Mouse (Mus musculus) left cerebral cortex, postnatal 4 days (tissue): ENCODE measurements around the gene Trmt2a. TPM values are rescaled to one million over a fixed set of nuclear protein-coding genes. Genes with fewer than 3 reads are reported as not detected.

Experiments used
- DNase-seq: peaks from one replicate; pipeline ENCODE4 v3.0.0-alpha.2; 2022
- intact Hi-C: fragments of 180-260 bp; cut with DNase I; formaldehyde crosslinking; loops from one replicate; pipeline ENCODE4 v1.15.1; 2025
- total RNA-seq, 2 experiments: library from RNA; stranded (reverse); gene quantifications; 2 replicates each; pipeline ENCODE4 v1.2.3; 2021

Trmt2a gene
- 10 to 100 TPM; 59.3 to 62.3 TPM for total RNA-seq

DNA sequence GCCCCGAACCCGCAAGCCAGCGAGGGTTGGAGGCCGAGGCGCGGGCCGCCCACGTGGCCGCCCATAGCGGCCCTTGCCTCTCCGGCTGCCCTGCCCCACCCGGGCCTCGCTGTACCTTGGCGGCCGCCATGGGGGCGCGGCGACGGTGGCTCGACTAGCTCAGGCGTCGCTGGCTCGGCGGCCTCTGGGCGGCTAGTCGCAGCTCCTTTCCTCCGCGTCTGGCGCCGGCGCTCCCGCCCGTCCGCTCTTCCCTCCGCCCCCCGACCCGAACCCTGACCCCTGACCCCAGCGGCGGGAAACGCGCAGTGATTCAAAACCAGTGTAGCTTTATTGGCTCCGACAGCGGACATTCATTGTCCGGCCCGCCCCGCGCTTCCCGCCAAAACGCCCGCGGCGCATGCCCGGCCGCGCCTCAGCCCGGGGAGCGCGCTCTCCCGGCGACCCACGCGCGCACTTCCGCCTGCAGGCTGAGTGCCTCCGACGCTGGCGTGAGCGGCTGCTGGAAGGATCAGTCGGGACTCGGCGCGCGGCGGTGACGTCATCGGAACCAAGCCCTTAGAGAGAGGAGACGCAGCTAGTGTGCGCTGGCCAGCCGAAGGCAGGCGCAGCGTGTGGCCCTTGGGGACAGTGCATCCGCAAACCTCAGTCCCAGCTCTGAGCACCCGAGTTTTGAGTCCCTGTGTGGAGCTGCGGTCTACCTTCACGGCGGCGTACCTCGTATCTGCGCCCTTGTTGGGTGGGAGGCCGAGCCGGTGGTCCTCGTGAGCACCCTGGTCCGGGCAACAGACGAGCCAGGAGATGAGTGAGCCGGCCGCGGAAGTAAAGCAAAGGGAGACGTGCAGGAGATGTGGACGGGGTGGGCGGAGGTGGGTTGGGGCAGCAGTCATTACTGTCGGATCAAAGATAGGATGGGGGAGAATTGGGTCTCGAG, at the start of gene Trmt2a, which contains the start of gene Ranbp1:
Trmt2a (plus strand) TSS at position 247 of the 931 bp plus-strand sequence.
Ranbp1 (minus strand) TSS at position 300 of the 931 bp plus-strand sequence.
- DNase-seq, result peak; percentile 99
- intact Hi-C loops, result no loop called here

DNA sequence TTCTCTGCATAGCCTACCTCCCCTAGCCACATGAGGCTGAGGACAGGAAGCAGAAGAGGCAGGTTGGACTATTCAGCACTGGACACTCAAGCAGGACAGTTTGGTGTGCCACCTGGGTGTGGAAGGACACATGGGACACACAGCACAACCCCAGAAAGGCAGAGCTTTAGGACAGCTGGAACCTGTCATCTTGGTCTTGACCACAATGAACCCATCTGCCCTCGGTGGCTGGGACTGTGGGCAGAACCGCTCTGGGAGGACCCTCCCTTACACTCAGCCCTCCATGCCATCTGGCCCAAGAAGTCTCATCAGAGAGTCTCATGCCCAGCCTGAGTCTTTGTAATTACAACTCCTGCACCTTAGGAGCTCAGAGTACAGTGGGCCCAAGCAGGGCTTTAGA, 48.4 kb upstream of the Trmt2a start:
- no peak for DNase-seq
- intact Hi-C loops, result no loop called here

- no peak for DNase-seq
- intact Hi-C loops, result no loop called here
Measured at GRCm38 (mm10) chr16:18201620-18202019, 46.9 kb upstream of the Trmt2a start.

- no peak for DNase-seq
- intact Hi-C loops, result no loop called here
Measured at GRCm38 (mm10) chr16:18202061-18202460, 46.4 kb upstream of the Trmt2a start.

DNA sequence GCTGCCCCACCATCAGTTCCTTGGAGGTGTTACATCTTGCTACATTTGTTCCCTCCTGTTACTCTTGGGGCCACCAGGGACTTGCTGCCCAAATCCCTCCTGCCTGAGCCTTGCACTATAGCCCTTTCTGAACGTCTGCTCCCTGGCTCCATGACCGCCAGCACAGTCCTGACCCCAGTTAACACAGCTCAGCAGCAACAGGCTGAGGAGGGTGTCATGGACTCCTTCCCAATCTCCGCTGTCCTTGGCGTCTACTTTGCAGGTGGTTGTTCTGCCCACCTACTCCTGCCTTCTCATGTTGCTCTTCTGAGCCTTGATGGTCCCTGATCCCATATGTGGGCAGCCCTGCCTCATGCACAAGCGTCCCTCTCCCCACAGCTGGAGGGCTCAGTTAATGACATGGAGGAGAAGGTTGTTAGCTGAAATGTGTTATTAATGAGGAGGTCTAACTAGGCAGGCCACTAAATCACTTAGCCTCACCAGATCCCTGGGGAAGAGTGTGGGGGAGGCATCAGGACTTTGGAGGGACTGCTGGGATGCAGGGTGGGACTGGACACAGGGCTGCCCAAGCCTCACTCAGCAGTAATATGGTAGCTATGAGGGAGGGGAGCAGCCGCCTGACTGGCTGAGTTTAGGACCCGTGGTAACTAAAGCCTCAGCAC, 44.9 kb upstream of the Trmt2a start:
- no peak for DNase-seq
- intact Hi-C loops, result no loop called here

DNA sequence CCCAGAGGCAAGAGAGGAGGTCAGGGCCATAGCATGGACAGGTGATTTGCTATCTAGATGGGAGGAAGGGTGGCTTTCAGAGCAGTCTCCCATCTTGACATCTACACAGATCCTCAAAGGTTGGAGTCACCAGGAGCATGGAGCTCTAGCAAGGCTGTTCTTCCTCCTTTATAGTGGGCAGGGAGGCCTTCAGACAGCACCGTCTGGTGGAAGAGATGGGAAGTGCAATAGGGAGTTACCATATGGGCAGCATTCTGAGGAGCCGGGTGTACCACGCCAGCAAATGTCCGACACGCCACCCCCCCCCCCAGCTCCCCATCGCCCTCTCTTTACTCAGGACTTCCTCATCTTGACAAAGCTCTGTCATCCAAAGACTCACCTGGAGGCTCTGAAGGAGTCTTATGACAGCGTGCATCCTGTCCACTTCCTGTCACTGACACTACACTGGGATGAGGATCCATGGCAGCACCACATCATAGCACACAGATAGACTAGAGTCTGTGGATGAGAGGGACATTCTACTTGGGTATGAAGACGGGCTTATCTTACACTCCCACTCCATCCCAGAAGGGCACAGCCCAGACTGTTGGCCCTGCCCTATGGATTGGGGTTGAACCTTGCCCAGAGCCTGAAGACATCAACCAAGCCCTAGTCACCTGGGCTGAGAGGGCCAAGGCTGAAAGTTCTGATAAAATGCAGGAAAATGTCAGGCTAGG, 37.6 kb upstream of the Trmt2a start:
- intact Hi-C loops, result loop anchor here (5.0 to 10.0 kb wide), 4 partner anchors 84 to 286 kb away; partner anchors contain the start of genes Dgcr6, Rtn4r and Slc25a1
- DNase-seq, result peak; percentile 80

GRCm38 (mm10) chr16:18211417-18212171, 36.9 kb upstream of the Trmt2a start:
- DNase-seq, result peak; percentile 98
- intact Hi-C loops, result loop anchor here (5.0 to 10.0 kb wide), 4 partner anchors 84 to 287 kb away; partner anchors contain the start of genes Dgcr6, Rtn4r and Slc25a1

DNA sequence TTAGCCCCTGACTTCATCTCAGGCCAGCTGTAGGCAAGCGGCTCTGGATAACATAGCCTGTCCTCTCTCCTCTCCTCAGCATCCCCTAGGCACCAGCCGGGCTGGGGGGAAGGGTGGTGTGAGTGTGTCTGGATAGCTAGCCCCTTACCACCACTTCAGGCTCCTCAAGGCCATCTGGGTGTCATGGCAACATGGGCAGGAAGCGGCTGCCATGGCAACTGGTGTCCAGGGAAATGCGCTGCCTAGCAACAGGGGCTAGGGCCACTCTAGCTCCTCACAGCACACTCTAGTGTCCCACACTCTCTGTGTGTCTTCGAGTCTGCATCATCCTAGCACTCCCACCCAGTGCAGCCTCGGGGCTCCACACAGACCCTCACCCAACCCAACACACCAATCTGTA, 34.8 kb upstream of the Trmt2a start:
- peak; percentile 91 for DNase-seq
- intact Hi-C loops, result loop anchor here (5.0 to 10.0 kb wide), 4 partner anchors 86 to 289 kb away; partner anchors contain the start of genes Dgcr6, Rtn4r and Slc25a1

GRCm38 (mm10) chr16:18214858-18215257, 33.6 kb upstream of the Trmt2a start:
- intact Hi-C loops, result loop anchor here (5.0 to 10.0 kb wide), 4 partner anchors 88 to 290 kb away; partner anchors contain the start of genes Dgcr6, Rtn4r and Slc25a1
- no peak for DNase-seq

- intact Hi-C loops, result loop anchor here (10.0 kb wide), 1 partner anchor 293 kb away; the partner anchor contains the start of gene Slc25a1
- no peak for DNase-seq
Measured at GRCm38 (mm10) chr16:18217579-18217978, 30.9 kb upstream of the Trmt2a start, which contains the start of gene Ccdc188. Ccdc188 (plus strand) TSS chr16:18217879.

GRCm38 (mm10) chr16:18218580-18218996, 29.9 kb upstream of the Trmt2a start:
- no peak for DNase-seq
- intact Hi-C loops, result loop anchor here (10.0 kb wide), 1 partner anchor 294 kb away; the partner anchor contains the start of gene Slc25a1

- DNase-seq, result no peak
- intact Hi-C loops, result no loop called here
Measured at GRCm38 (mm10) chr16:18220001-18220400, 28.5 kb upstream of the Trmt2a start.

- intact Hi-C loops, result no loop called here
- no peak for DNase-seq
Measured at GRCm38 (mm10) chr16:18220856-18221542, 27.5 kb upstream of the Trmt2a start.

- DNase-seq, result no peak
- intact Hi-C loops, result no loop called here
Measured at GRCm38 (mm10) chr16:18221543-18221898, 27.0 kb upstream of the Trmt2a start.

- DNase-seq, result no peak
- intact Hi-C loops, result no loop called here
Measured at GRCm38 (mm10) chr16:18222188-18222587, 26.3 kb upstream of the Trmt2a start.

DNA sequence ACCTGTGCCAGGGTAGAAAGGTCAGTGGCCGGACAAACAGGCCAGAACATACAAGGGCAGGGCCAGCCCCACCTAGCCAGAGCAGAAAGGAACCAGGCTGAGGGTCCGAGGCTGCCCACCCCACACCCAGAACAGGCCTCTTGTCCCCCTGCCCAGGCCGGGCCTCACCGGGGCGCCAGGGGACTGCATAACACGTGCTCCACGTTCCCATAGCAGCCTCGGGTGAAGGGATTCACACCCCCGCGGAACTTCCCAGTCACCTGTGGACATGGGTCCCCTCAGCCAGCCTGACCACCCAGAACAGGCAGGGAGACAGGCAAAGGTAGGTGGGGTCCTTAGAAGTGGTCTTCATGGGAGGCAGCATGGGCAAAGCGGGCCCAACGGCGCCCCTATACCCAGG, 21.3 kb upstream of the Trmt2a start:
- intact Hi-C loops, result no loop called here
- no peak for DNase-seq

DNA sequence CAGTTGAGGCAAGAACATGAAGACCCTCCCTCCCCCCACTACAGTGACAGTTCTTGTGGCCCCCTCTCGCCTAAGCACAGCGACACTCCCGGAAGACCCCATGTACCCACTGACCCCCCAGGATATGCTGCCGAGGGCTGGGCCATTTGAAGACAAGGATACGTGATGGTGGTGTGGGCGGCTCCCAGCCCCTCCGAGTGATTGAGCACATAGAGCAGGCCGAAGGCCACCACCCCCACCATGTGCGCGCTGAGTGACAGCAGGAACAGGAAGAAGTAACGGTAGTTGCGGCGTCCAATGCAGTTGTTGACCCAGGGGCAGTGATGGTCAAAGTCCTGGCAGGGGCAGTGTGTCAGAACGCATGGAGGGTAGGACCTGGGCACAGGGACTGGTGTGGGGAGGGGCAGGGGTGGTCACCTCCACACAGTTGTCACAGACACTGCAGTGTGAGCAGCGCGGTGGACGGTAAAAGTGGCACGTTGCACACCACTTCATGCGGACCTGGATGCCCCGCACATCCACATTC, 20.5 kb upstream of the Trmt2a start:
- no peak for DNase-seq
- intact Hi-C loops, result no loop called here

DNA sequence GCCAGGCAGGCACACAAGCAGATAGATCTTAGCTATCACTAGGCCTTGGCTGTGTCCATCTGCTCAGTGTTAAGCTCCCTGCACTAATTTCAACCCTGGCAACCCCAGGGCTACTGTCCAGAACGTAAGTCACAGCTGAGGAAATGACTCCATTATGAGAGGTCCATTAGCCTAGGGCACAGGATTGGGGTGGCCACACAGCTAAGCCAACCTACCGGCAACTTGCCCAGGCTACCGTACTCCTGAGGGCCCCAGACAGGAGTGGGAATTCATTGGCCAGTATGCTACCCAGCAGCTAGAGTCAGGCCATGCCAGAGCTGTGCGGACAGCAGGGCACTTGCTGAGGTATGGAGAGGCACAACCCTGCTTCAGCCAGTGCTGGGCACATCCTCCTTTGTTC, 19.6 kb upstream of the Trmt2a start:
- DNase-seq, result peak; percentile 66
- intact Hi-C loops, result no loop called here

DNA sequence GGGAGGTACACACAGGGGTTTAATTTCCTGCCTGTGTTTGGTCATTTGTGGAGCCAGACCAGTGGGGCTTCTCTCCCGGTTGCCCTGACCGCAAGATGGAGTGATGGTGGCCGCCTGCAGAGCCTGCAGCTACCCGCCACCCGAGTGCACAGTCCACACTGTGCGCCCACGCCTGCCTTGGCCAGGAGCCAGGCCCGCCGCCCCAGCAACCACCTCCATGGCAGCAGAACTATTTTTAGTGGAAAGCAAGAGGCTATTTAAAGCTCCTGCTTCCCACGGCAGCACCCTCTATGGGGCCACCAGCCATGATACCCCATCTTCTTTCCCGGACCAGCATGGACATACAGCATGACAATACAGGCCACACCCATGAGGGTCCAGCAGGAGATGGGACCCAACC, 18.9 kb upstream of the Trmt2a start:
- DNase-seq, result no peak
- intact Hi-C loops, result no loop called here
